Mouse (Mus musculus): ENCODE results near the gene Dynlt1b.
"Not testable (repeated sequence)": the region's sequence is repeated elsewhere in the genome, so short reads cannot be mapped to it uniquely, and the experiment has no call there.

DNA sequence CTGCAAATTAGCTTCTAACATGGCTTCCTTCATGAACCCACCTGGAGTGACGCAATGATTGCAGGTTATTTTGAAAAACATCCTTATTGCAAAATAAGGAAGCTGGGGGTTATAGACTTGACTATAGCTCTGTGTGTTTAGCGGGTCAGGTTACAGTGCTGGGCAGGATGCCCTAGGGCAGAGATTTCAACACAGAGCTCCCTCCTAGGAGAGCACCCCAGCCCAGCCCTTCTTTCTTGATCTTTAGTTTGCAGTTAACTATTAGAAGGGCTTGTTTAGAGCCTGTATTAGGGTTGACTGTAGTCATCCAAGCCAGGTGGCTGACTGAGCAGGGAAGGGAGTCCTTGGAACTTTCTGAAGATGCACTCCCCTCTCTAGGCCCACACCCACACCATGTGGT is 22.9 kb upstream of the Dynlt1b start:
- not testable (repeated sequence) for TF ChIP-seq CTCF (IDR thresholded peaks at IDR 0.05); POLR2A (IDR thresholded peaks at IDR 0.05; ENCODE audit: insufficient read depth, low read depth, low read length)
